Mouse (Mus musculus) kidney, adult 2 months (tissue): ENCODE measurements around the gene Megf8. TPM values are rescaled to one million over a fixed set of nuclear protein-coding genes. Genes with fewer than 3 reads are reported as not detected.
A peak's percentile ranks its signal among the peaks of the same experiment; 100 is the strongest.

ENCODE experiments used
- DNase-seq: peaks from one replicate; pipeline ENCODE4 v3.0.0; 2021
- H3K27ac ChIP-seq: fragments of 200-500 bp; 2 replicates; pipeline ENCODE4 v1.5.1; 2012; ENCODE audit warnings: low read depth, low read length, control low read depth, inconsistent platforms; ENCODE audit not compliant: insufficient read depth
- H3K27me3 ChIP-seq: fragments of 200-500 bp; replicated peaks from 2 replicates; pipeline ENCODE4 v1.6.1; 2012; ENCODE audit warnings: mild to moderate bottlenecking, moderate library complexity, low read length, inconsistent platforms; ENCODE audit not compliant: control insufficient read depth, insufficient read depth
- H3K36me3 ChIP-seq: fragments of 200-500 bp; 2 replicates; pipeline ENCODE4 v1.6.1; 2012; ENCODE audit warnings: mild to moderate bottlenecking, moderate library complexity, low read length, inconsistent platforms; ENCODE audit not compliant: control insufficient read depth, insufficient read depth
- H3K4me1 ChIP-seq: fragments of 200-500 bp; 2 replicates; pipeline ENCODE4 v1.6.1; 2011; ENCODE audit warnings: low read length; ENCODE audit not compliant: control insufficient read depth, insufficient read depth
- H3K4me3 ChIP-seq: fragments of 200-500 bp; 2 replicates; pipeline ENCODE4 v1.5.1; 2011; ENCODE audit warnings: mild to moderate bottlenecking, low read depth, low read length, control low read depth; ENCODE audit not compliant: insufficient read depth
- CTCF ChIP-seq: fragments of 200-500 bp; conservative IDR thresholded peaks from 2 replicates; pipeline ENCODE4 v1.5.1; 2011; ENCODE audit warnings: low read depth, mild to moderate bottlenecking, control low read depth, low read length, moderate library complexity, mixed read lengths; ENCODE audit not compliant: insufficient read depth, insufficient read length
- POLR2A ChIP-seq: fragments of 200-500 bp; IDR thresholded peaks from one replicate; pipeline ENCODE4 v1.6.1; 2011; ENCODE audit warnings: low read depth, low read length, control low read depth
- WGBS: fragments of 180-500 bp; shearing (Covaris S2); methylation state at CpG from one replicate; pipeline ENCODE4 v1.1.7; 2018; 5-methylcytosine and 5-hydroxymethylcytosine counted together
- polyA plus RNA-seq: library from polyadenylated mRNA; depleted of rRNA; stranded (reverse); fragments of >200 nt; gene quantifications from 2 replicates; pipeline ENCODE4 v1.2.3, GENCODE M21; 2012

Megf8 gene
- polyA plus RNA-seq, 1 experiment = 23.5 TPM

DNA sequence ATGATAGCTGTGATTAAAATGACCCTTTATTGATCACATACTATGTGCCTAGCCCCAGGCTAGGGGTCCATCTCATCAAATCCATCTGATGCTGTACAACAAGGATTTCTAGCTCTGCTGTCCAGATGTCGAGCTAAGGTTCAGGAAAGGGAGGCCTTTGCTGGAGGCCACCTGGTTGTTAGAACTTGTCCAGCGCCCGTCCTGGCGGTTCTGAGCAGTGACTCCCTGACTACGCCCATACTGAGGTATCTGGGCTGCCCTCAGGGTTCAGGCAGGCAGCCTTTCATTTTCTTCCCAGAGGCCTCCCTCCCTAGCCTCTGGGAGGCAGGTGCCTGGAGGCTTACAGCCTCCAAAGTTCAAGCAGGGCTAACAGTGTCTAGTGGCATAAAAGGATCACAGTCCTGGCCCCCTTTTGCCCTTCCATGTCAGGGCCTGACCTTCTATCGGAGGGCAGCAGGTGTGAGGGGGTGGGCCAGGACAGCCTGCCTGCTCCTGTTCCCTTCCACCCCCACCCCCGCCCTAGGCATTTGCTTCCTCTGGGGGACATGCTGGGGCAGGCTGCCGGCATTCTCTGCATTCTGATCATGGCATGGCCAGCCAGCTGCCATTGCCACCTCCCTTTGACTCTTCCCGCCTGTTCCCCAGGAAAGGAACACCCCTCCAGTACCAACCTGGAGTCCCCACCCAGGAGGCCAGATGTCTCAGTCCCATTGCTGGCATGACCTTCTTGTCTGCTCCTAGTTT lies 41.2 kb upstream of the Megf8 start:
- no peak for TF ChIP-seq POLR2A
- TF ChIP-seq CTCF = no peak
- Histone ChIP-seq H3K4me1 (peaks cover 17% of the 10 kb centered on the region), H3K4me3 (no peak overlapping the region), H3K36me3 (no peaks in the 10 kb centered on the region), H3K27ac (peak overlapping the region; percentile 33), H3K27me3 (no peaks in the 10 kb centered on the region)
- no peak for DNase-seq
- 45% methylated on average over 9 of the region's 9 CpGs for WGBS

DNA sequence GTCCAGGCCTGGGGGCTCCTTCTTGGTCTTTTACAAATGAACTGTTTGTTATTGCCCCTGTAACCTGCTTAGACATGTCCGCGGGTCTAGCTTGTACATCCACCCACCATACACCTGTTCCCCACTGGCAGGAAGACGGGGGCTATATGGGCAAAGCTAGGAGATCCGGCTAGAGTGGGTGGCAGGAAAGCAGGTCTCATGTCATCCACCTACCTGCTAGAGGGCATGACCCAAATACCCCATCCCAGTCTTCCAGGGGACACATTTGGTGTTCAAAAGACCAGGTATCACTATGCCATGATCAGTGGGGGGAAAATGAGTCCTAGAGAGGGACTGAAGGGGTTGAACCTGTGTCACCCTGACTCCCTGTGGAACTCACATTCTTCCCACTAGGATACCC lies 39.6 kb upstream of the Megf8 start:
- no peak for DNase-seq
- H3K36me3 ChIP-seq = no peaks in the 10 kb centered on the region
- H3K27me3 ChIP-seq = no peaks in the 10 kb centered on the region
- 79% methylated on average over 4 of the region's 4 CpGs for WGBS
- TF ChIP-seq POLR2A = no peak
- TF ChIP-seq CTCF = no peak
- peaks cover 26% of the 10 kb centered on the region for H3K4me1 ChIP-seq
- no peak overlapping the region for H3K4me3 ChIP-seq
- H3K27ac ChIP-seq = peak overlapping the region; percentile 70; the same call in 1 of the 2 replicates

DNA sequence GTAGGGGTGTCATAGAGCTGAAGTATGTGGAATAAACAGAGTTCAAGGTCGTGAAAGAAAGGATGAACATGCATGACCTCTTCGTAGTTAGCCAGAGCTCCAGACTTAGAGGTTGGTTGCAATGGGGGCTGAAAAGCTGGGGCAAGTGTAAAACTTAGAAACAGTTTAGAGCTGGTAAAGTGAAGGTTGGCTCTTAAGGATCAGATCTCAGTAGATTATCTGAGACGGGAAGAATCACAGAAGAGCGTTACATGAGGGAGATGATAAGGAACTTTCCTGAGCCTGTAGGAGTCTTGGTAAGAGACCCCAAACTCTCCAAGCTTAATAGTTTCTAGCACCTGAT lies 39.0 kb upstream of the Megf8 start:
- H3K27me3 ChIP-seq = no peaks in the 10 kb centered on the region
- 3% methylated on average over 4 of the region's 4 CpGs for WGBS
- peaks cover 27% of the 10 kb centered on the region for H3K4me1 ChIP-seq
- TF ChIP-seq POLR2A (no peak), CTCF (no peak)
- no peaks in the 10 kb centered on the region for H3K36me3 ChIP-seq
- H3K27ac ChIP-seq = peak overlapping the region; percentile 70
- DNase-seq = no peak
- H3K4me3 ChIP-seq = no peak overlapping the region

DNA sequence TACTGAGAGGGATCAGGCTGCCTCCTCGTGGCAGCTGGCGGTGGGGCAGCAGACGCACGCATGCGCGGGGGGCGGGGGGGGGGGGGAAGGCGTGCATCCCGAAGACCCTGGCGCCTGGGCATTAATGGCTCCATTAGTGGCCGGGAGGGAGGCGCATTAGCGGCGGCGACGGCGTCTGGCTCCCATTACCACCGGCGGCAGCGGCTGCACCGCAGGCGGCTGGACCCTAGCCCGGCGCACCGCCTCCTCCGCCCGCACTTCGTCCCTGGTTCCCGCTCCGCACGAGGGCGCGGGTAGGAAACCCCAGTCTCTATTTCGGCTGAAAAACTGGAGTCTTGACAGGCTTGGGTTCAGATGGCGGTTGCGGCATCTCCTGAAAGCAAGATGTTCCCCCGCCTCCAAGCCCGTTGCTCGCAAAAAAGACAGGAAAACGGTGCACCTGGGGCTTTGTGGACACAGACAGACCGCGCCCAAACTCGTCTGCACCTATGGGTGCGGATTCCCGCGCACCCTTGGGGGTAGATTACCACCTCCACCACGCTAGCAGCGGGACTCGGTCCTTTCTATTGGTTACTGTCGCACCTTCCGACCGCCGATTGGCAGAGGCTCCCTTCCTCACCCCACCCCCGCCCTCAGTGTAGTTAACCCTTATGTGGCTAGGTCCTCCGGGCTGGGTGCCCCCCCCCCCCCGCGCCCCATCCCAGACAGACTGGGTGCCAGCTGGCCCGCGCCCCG lies 38.5 kb upstream of the Megf8 start:
- H3K27me3 ChIP-seq = no peaks in the 10 kb centered on the region
- under 1% methylated on average over 55 of the region's 60 CpGs for WGBS
- DNase-seq = peak; percentile 92
- no peaks in the 10 kb centered on the region for H3K36me3 ChIP-seq
- peak overlapping the region; percentile 40 for H3K4me3 ChIP-seq
- peak overlapping the region; percentile 93 for H3K27ac ChIP-seq
- peaks cover 31% of the 10 kb centered on the region for H3K4me1 ChIP-seq
- no peak for TF ChIP-seq POLR2A
- peak; percentile 66 for TF ChIP-seq CTCF

- Histone ChIP-seq H3K27ac (peak overlapping the region; percentile 93), H3K4me3 (peak overlapping the region; percentile 40), H3K36me3 (no peaks in the 10 kb centered on the region), H3K4me1 (peaks cover 31% of the 10 kb centered on the region), H3K27me3 (no peaks in the 10 kb centered on the region)
- TF ChIP-seq POLR2A (no peak), CTCF (no peak)
- peak; percentile 93 for DNase-seq
- WGBS = under 1% methylated on average over 45 of the region's 49 CpGs
These were observed 37.7 kb upstream of the Megf8 start for GRCm38 (mm10) chr7:25279076-25279860.

DNA sequence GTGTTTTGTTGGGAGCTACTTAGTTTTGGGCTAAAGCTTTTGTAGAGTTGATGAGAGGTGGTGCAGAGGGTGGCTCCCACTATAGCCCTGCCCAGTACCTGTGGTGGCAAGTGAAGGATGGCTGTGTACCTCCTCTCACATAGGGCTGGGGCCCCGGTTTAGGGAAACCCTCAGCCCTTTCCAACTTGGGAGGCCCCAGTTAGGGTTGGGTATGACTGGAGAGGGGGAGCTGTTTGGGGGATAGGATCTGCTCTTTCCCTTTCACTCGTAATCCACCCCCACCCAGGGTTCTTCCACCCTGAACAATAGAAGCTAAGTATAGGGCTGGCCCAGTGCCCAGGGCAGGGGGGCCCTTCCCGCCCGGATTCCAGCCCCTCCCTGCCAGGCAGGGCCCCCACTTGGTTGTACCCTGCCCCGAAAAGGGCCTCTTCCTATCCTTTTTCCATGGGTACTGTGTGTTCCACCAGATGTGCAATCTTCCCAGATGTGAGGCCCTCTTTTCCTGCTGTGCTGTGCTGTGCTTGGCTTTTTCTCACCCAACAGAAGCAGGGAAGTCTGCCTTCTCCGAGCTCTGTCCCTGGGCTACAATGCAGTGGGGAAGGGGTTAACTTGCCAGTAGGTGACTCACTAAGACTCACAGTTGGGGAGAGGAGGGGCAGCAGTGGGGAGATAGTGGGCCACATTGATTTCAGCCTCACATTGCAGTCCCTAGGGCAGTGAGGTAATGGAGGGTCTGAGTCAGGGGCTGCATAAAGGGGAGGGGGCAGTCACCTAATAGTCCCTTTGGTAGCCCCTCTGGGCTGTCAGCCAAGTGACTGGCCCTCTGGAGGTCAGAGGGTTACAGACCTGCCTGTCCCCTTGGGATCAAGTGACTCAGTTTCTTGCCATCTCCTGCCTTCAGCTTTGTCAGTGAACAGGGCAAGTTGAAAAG lies 36.8 kb upstream of the Megf8 start:
- peak overlapping the region; percentile 85 for H3K27ac ChIP-seq
- TF ChIP-seq CTCF = no peak
- no peak for TF ChIP-seq POLR2A
- peak; percentile 74 for DNase-seq
- H3K27me3 ChIP-seq = no peaks in the 10 kb centered on the region
- H3K4me1 ChIP-seq = peaks cover 31% of the 10 kb centered on the region
- peak overlapping the region; percentile 40 for H3K4me3 ChIP-seq
- 17% methylated on average over 6 of the region's 6 CpGs for WGBS
- H3K36me3 ChIP-seq = no peaks in the 10 kb centered on the region
